Mouse (Mus musculus): ENCODE results near the gene Zfp11.
"Not testable (repeated sequence)": the region's sequence is repeated elsewhere in the genome, so short reads cannot be mapped to it uniquely, and the experiment has no call there.

Gene Zfp11

DNA sequence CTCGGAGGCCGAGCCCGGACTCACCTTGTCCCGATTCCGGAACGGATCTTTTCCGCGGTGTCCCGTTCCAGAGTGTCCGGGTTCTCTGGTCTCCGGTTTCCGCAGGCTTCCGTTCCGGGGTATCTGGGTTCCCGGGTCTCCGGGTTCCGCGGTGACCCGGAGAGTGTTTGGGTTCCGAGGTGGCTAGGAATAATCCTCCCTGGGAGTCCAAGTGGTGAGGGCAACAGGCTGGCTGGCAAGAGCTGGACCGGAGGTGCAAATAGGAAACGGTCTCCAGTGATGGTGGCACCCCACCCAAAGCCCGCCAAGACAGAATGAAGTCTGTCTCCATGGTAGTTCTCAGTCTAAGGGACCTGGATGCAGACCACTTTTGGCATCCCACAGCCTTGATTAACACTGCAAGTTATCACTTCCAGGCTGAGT is at the start of gene Zfp11:
Zfp11 (minus strand) TSS at position 64 of the 423 bp plus-strand sequence.
- DNase-seq: peak; percentile 89 to 92

DNA sequence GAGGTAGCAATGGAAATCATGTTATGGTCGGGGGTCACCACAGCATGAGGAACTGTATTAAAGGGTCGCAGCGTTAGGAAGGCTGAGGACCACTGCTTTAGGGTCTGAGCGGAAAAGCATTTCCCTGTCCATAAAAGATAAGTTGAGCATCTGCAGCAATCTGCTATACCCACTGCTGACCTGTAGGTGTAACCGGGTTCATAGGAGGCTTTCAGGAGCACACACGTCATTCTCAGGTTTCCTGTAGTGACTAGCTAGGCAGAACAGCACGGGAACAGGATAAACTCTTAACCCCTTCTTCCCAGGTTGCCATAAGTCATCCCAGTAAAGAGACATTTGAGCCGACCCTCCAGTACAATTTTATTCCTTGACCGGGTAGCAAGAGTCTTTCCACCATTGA is 47.1 kb upstream of the Zfp11 start:
- DNase-seq: no peak

DNA sequence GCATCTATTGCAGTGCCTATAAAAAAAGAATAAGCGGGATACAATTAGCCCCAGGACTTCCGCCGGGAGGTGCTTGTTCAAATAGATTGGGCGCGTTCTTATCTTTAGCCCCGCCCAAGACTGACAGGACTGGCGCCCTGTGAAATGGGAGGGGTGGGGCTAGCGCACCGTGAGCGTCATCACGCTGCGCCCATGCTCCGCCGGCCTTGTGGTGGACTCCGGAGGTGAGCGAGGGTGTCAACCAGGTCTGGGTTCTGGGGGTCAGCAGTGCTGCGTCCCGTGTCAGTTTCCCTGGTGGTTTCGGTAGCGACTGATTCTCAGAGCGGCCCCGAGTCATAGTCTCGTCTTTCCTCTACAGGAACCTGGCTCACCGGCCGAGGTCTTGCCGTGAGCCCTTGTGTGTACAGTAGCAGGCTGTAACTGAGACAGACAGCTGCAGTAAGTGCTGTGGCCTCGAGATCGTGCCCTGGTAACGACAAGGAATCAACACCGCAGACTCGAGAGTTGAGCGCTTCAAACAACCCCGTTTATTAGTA is 45.5 kb upstream of the Zfp11 start, which contains the start of gene Mrps17:
Mrps17 (plus strand) TSS at position 172 of the 536 bp plus-strand sequence.
- peak; percentile 94 to 96 for DNase-seq

DNA sequence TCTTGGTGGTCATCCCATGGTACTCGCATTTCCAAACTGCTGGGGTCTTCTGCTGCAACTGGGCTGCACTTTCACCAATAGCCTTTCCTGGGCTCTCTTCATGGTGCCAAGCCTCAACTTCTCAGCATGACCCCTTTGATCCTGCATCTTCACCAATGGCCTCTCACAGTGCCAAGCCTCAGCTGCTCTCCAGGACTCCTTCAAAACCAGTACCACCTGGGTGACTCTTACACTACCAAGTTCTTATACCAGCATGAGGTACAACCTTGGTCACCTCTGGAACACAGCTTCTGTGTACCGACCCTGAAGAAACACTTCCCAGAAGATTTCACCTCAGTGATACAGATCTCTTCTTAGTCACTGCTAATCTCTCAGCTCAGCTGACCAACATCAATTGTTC is 38.5 kb upstream of the Zfp11 start, which contains the start of gene Sept14:
Sept14 (minus strand) TSS at position 101 of the 400 bp plus-strand sequence.
- no peak for DNase-seq

DNA sequence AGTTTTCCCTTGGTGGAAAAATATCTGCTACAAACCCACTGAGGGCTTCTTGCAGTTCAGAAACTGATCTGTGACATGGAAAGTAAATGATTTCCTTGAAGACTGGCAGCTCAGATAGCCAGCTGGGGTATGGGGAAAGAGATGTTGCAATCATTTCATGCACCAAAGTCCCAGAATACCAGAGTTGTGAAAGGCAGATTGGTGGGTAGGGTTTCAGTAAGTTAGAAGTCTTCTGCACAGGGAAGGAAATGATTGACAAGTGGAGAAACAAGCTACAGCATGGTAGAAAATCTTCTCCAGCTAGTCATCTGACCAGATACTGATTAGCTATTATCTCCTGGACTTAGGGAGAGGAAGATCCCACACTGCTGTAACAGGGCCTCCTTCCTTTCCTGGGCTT is 33.5 kb upstream of the Zfp11 start:
- no peak for DNase-seq

DNA sequence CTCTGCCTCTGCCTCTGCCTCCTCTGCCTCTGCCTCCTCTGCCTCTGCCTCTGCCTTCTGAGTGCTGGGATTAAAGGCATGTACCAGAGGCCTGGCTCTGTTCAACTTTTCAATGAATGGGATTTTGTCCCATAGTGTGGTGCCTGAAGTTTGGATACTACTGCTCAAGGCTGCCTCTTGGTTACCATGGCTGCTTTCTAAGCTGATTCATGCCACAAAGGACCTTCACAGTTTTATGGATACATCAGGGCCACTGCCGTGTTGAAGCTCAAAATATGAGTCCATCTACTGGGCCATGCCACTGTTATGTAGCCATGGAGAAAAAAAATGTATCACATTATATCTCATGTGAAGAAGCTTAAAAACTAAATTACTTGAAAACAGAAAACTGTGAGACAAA is 31.8 kb upstream of the Zfp11 start:
- DNase-seq: no peak

DNA sequence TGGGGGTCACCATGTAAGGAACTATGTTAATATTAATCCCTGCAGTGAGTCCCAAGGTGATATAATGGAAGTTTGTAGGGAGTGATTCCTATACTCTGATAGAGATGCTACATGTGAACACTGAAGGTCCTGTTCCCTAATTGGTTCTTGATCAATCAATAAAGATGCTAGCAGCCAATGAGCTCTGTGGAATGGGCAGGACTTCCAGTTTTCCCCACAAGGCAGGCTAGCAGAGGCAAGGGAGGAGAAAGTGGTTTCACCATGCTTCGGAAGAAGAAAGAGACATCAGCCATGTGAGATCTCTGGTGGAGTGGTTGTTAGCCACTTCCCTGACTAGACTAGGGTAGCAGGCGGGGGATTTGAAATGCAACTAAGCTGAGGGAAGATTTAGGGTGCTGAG is 30.6 kb upstream of the Zfp11 start:
- no peak for DNase-seq

DNA sequence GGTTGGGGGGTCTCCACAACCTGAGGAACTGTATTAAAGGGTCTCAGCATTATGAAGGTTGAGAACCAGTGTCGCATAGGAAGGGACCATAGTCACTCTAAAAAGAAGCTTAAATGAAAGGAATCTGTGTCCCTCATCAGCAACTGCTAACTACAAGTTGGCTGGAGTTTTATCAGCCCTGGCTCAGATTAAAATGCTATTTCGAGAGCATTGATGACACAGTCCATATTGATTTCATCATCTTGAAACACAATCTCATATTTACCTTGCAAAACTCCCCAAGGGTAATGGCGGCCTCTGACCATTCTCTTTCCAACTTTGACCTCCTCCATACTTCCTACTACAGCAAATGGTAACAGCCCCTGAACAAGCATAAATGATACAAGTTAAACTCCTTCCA is 20.6 kb upstream of the Zfp11 start:
- no peak for DNase-seq

DNA sequence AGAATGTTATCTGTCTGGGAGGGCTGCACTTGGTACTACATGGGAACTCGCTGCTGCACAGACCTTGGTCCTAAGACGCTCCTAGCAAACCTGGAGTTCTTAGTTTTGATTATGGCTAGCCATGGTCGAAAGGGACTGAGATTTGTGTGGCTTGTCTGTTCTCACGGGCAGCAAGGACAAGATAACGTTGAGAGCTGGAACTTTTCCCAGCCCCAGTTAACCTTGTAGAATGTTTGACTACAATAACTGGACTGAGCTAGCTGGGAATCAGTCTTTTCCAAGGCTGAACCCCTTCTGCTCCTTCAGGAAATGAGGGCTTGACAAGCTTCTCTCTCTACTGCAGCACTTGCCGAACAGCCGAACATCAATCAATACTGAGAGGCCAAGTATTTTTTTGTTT is 17.7 kb upstream of the Zfp11 start:
- DNase-seq: no peak

DNA sequence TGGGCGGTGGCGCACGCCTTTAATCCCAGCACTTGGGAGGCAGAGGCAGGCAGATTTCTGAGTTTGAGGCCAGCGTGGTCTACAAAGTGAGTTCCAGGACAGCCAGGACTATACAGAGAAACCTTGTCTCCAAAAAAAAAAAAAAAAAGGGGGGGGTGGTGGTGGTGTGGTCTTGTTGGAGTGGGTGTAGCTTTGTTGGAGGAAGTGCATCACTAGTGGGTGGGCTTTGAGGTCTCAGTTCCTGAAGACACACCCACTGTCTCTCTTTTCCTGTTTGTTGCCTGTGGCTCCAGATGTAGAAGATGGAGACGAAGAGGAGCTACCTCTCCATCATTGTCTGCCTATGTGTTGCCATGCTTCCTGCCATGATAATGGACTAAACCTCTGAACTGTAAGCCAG is 15.2 kb upstream of the Zfp11 start:
- not testable (repeated sequence) for DNase-seq

DNA sequence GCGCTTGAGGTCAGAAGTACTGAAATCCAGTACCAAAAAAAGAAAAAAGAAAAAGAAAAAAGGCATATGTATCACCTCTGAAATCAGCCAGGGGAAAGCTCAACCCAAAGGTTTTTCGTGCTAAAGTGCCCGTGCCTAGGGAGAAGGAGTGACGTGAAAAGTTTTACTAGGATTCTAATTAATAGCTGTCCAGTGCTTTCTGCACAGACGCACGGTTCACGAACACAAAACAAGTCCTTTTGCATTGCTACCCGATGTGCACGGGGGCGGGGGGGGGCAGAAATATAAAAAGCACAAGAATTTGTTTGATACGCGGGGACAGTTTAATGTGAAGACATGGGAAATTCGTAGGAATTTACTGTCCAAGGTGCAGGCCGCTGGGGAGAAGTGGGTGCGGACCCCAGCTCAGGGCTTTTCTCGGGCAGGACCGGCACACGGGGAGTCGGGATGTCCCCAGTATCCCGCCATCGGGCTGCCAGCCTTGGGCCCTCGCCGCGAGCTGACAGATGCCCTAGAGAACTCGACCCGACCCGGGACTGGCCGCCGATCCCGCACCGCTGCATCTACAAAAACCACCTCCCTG is 355 bp downstream of the Zfp11 start:
- DNase-seq: no peak

DNA sequence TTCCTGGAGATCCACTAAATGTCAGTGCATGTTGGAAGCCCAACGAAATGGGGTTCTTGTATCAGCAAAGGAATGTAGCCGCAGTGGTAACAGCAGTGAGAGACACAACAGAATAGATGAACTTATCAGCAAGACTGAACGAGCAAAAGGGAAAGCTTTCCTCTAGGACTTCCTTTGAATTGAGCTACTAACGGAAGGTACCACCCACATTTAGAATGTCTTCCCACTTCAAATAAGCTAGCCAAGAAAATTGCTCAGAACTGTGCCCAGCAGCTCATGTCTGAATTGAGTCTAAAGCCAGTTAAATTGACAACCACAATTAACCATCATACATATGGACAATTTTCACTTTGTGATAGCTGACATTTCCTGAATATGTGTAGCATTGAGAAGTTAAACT is 2.0 kb downstream of the Zfp11 start:
- no peak for DNase-seq

DNA sequence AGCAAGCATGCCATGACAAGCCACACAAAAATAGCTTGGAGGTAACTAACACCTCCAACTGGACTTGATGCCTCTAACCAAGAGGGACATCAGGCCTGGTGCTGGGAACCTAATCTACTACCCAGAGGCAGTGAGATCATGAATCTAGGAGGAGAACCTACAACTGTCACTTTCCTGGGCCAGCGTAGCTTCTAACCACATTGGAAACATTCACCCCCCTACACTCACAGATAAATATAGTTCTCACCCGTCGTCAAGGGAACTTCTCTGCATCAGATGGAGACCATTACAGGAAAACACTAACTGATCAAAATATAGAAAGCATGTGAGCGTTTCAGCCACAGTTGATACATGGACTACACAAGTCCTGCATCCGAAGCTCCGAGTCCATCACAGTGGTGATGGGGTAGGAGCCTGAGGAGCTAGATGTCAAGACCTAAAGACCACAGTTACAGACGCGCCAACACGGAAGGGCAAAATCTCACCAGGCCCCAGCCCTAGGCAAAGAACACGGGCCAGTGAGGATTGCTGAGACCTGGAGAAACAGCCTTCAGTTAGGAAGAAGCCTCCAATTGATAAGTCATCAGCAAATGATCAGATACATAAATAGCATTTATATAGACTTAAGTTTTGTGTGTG is 3.5 kb downstream of the Zfp11 start:
- no peak for DNase-seq

DNA sequence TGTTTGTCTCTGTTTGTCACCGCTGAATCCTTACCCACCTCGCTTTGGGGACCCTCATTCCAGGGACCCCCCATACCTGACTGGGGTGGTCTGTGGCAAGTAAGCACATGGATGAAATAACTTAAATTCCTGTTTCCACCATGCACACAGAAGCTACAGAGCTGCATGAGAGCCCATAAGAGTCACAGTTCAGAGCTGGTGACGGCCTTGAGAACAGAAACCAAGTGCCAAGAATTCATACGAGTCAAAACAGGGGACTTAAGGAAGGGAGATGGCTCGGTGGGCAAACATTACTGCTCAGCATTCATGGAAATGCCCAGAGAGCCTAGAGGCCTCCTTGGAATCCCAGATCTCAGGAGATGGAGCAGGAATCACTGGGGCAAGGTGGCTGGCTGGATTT is 5.8 kb downstream of the Zfp11 start:
- DNase-seq: no peak

DNA sequence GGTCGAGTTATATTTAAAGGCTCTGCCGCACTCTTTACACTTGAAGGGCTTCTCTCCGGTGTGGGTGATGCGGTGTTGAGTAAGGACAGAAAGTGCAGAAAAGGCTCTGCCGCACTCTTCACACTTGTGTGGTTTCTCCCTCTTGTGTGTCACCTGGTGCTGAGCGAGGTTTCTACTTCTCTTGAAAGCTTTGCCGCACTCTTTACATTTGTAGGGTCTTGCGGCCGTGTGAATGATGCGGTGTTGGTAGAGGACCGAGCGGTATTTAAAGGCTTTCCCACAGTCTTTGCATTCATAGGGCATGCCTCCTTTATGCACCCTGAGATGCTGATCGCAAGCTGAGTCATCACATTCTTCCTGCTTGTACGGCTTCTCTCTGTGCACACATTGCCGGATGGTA is 12.0 kb downstream of the Zfp11 start:
- DNase-seq: no peak

DNA sequence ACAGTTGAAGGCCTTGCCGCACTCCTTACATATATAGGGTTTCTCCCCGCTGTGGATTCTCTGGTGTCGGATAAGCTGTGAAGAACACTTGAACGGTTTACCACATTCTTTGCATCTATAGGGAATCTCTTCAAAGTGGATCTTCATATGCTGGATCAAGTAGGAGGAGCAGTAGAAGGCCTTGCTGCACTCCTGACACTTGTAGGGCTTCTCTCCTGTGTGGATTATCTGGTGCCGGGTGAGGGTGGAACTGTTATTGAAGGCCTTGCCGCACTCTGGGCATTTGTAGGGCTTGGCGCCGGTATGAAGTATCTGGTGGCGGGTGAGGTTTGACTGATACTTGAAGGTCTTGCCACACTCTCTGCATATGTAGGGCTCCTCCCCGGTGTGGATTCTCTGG is 12.9 kb downstream of the Zfp11 start:
- no peak for DNase-seq

DNA sequence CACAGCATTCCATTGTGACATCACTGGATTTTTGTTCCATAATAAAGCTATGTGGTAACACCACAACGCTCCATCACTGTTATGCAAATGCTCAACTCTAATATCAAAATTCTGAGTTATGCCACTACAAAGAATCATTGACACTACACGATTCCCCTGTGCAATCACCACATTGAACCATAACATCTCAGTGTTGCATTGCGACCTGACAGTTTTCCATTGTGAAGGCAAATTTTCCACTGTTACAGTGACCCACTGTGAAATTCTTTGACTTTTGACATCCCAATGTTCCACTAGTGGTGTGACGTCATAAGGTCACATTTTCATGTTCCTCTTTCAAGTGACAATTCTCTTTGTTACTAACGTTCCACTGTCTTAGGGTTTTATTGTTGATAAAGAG is 19.0 kb downstream of the Zfp11 start:
- DNase-seq: no peak

DNA sequence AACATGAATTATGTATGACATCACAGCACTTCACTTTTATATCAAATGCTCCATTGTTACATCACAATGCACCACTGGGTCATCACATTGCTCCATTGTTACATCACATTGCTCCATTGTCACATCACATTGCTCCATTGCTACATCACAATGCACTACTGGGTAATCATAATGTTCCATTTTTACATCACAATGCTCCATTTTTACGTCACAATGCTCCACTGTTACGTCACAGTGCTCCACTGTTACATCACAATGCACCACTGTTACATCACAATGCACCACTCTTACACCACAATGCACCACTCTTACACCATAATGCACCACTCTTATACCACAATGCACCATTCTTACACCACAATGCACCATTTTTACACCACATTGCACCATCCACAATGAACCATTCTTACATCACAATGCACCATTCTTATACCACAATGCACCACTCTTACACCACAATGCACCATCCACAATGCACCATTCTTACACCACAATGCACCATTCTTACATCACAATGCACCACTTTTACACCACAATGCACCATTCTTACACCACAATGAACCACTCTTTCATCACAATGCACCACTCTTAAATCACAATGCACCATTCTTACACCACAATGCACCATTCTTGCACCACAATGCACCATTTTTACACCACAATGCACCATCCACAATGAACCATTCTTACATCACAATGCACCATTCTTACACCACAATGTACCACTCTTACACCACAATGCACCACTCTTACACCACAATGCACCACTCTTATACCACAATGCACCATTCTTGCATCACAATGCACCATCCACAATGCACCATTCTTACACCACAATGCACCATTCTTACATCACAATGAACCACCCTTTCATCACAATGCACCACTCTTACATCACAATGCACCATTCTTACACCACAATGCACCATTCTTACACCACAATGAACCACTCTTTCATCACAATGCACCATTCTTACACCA is 37.3 kb downstream of the Zfp11 start:
- not testable (repeated sequence) for DNase-seq

DNA sequence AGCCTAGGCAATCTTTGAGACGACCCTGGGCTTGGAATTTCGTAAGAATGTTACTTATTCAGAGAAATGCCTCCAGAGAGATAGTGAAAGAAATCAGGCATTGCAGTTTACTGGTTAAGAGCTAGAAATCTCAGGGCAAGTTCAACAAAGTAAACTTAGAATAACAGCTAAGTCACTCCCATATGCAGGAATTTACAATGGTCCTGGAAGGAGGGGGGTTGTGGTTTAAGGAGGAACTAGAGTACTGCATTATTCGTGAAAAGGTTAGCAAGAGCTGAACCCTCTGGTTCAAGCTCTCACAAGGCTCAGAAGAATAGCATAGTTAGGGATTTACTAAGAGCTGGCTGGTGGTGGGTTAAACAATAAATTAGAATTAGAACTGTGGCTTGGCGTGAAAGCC is 43.3 kb downstream of the Zfp11 start:
- not testable (repeated sequence) for DNase-seq

DNA sequence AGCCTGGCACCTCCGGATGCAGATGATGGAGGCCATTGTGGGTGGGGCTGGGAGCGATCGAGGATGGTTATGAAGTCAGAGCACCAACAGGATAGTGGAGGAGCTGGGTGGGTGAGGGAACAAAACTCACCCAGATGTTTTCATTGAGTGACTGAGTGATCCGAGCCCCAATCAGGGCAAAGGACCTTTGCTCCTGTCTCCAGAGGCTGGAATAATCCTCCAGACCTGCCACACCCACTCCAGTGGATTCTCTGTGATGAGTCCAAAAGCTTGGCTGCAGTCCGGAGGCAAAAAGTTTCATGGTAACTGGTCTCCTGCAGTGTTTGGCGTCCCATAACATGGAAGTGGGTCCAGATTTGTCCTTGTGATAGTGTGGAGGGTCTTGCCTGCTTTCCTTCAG is 43.8 kb downstream of the Zfp11 start:
- no peak for DNase-seq

DNA sequence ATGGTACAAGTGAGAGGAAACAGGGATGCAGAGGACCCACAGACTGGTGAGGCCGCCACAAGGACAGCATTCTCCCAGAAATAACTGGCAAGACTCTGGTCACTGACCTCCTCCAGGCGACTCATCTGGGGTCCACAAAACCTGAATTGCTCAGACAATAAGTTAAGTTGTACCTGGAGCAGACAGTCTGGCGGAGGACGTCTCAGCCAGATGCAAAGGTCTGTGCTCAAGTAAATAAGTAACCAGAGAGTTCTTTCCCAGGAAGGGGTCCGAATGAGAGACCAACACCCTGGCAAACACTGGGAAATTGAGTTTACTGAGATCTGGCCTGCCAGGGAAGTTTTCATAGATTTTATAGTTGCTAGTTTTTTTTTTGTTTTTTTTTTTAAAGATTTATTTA is 48.5 kb downstream of the Zfp11 start:
- peak in 1 of 2 experiments; percentile 18 for DNase-seq

DNA sequence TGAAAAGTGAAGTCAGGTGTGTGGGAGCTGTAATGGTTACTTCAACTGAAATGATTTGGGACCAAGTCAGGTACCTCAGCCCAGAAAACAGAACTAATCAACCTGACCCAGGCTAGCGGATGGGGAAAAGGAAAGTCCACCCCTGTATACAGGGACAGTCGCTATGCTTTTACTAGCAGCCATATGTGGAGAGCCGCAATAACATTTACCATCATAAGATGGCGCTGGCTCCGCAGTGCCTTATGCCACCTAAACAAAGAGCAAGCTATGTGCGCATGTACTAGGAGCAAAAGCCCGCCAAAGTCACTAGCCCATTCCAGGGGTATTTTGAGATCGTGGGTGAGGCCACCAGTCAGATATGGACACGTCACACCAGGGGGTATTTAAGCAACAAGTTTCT is 49.3 kb downstream of the Zfp11 start:
- not testable (repeated sequence) for DNase-seq

DNA sequence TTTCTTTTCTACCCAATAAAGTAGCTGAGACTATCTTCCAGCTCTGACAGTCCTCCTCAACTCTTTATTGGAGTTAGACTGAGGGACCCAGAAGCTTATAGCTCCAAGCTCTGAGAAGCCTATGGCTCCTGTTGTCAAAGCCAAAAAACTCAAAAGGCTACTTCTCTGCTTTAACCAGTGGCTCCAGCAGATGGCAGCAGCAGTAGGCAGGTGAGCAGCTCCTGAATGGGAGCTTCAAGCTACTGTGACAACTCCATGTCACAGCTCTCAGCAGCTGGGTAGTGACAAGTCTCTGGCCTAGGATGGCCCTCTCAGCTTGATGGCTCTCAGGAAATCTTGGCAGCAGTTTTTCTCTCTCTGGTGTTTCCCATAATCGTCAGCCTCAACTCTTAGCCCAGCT is 58.8 kb downstream of the Zfp11 start:
- DNase-seq: peak; percentile 85 to 89

Measured in kidney, postnatal 4 days (tissue).